Mouse (Mus musculus) myocyte (in vitro differentiated cells): ENCODE measurements at regions not wholly inside any gene's neighbourhood (a gene's known extent, or its start where the extent isn't known, plus 50 kb on each side); places are given as distances from the start of the nearest gene placed in this dataset.

ENCODE experiments used
- H3K27me3 ChIP-seq: one replicate; pipeline ENCODE4 v1.6.1; 2011; ENCODE audit not compliant: control insufficient read depth, insufficient read depth, insufficient read length
- H3K36me3 ChIP-seq: one replicate; pipeline ENCODE4 v1.6.1; 2011; ENCODE audit not compliant: control insufficient read depth, insufficient read depth
- H3K4me2 ChIP-seq: one replicate; pipeline ENCODE4 v1.6.1; 2011; ENCODE audit warnings: low read depth, control low read depth
- H3K4me3 ChIP-seq: one replicate; pipeline ENCODE4 v1.5.1; 2011; ENCODE audit warnings: mild to moderate bottlenecking, control low read depth, moderate library complexity
- H3K79me2 ChIP-seq: one replicate; pipeline ENCODE4 v1.6.1; 2011; ENCODE audit not compliant: control insufficient read depth, insufficient read depth
- H3ac ChIP-seq: one replicate; pipeline ENCODE4 v1.6.1; 2011; ENCODE audit not compliant: control insufficient read depth, insufficient read length
- CEBPB ChIP-seq: IDR thresholded peaks from 2 replicates; pipeline ENCODE4 v1.6.1; 2011; ENCODE audit warnings: mild to moderate bottlenecking, moderate library complexity; ENCODE audit not compliant: poor library complexity, insufficient read depth, severe bottlenecking
- E2F4 ChIP-seq: IDR thresholded peaks from one replicate; pipeline ENCODE4 v1.6.1; 2011; ENCODE audit warnings: mild to moderate bottlenecking, control low read depth, moderate library complexity; ENCODE audit not compliant: insufficient read depth
- MAX ChIP-seq: IDR thresholded peaks from one replicate; pipeline ENCODE4 v1.6.1; 2011; ENCODE audit warnings: low read depth, mild to moderate bottlenecking, control low read depth
- MYOD1 ChIP-seq, 3 experiments: IDR thresholded peaks; one replicate each; pipeline ENCODE4 v1.6.1; 2011; ENCODE audit warnings: control low read depth in 2 of 3, low read depth in 2 of 3, mild to moderate bottlenecking in 2 of 3, moderate library complexity in 1 of 3; ENCODE audit not compliant: insufficient read length in 2 of 3, control insufficient read depth in 1 of 3
- MYOG ChIP-seq, 3 experiments: IDR thresholded peaks; one replicate each; pipeline ENCODE4 v1.6.1; 2011; ENCODE audit warnings: control low read depth in 2 of 3, low read depth in 2 of 3, mild to moderate bottlenecking in 2 of 3; ENCODE audit not compliant: insufficient read length in 2 of 3, control insufficient read depth in 1 of 3, insufficient read depth in 1 of 3
- POLR2A ChIP-seq: IDR thresholded peaks from one replicate; pipeline ENCODE4 v1.6.1; 2011; ENCODE audit warnings: low read depth, mild to moderate bottlenecking, control low read depth, moderate library complexity; ENCODE audit not compliant: insufficient read length
- POLR2AphosphoS2 ChIP-seq: IDR thresholded peaks from one replicate; pipeline ENCODE4 v1.6.1; 2011; ENCODE audit warnings: low read depth, control low read depth; ENCODE audit not compliant: insufficient read length
- REST ChIP-seq: IDR thresholded peaks from one replicate; pipeline ENCODE4 v1.6.1; 2011; ENCODE audit warnings: mild to moderate bottlenecking, control low read depth, moderate library complexity; ENCODE audit not compliant: insufficient read depth, insufficient read length
- SRF ChIP-seq: IDR thresholded peaks from one replicate; pipeline ENCODE4 v1.6.1; 2011; ENCODE audit warnings: low read depth; ENCODE audit not compliant: control insufficient read depth, insufficient read length
- TCF12 ChIP-seq: IDR thresholded peaks from one replicate; pipeline ENCODE4 v1.6.1; 2011; ENCODE audit warnings: mild to moderate bottlenecking, control low read depth; ENCODE audit not compliant: poor library complexity, insufficient read depth, severe bottlenecking
- TCF3 ChIP-seq: IDR thresholded peaks from one replicate; pipeline ENCODE4 v1.6.1; 2011; ENCODE audit warnings: low read depth, control low read depth; ENCODE audit not compliant: insufficient read length
- USF1 ChIP-seq: IDR thresholded peaks from one replicate; pipeline ENCODE4 v1.6.1; 2011; ENCODE audit warnings: low read depth, mild to moderate bottlenecking, control low read depth, moderate library complexity

- no peaks in the 10 kb centered on the region for H3K79me2 ChIP-seq
Observed at GRCm38 (mm10) chr16:49980178-49980646, 179.9 kb downstream of the Cd47 start.

GRCm38 (mm10) chr16:49982180-49982579 is 181.8 kb downstream of the Cd47 start:
- H3ac ChIP-seq: no peak overlapping the region
- no peaks in the 10 kb centered on the region for H3K79me2 ChIP-seq
- no peak for TF ChIP-seq TCF12
- no peak for TF ChIP-seq USF1
- no peak for TF ChIP-seq POLR2A
- no peak for TF ChIP-seq CEBPB
- no peak for TF ChIP-seq REST
- TF ChIP-seq TCF3: no peak
- TF ChIP-seq MAX: no peak
- TF ChIP-seq POLR2AphosphoS2: no peak
- no peak for TF ChIP-seq MYOD1 (IDR thresholded peaks at IDR 0.05; ENCODE audit: control insufficient read depth in 1 of 3, insufficient read length in 2 of 3, low read depth in 2 of 3)
- no peak for TF ChIP-seq MYOG (IDR thresholded peaks at IDR 0.05; ENCODE audit: control insufficient read depth in 1 of 3, insufficient read depth in 1 of 3, insufficient read length in 2 of 3, low read depth in 2 of 3)
- TF ChIP-seq SRF: no peak
- no peak for TF ChIP-seq E2F4
- H3K4me2 ChIP-seq: no peak overlapping the region
- no peaks in the 10 kb centered on the region for H3K27me3 ChIP-seq
- no peak overlapping the region for H3K4me3 ChIP-seq
- H3K36me3 ChIP-seq: no peaks in the 10 kb centered on the region

More at GRCm38 (mm10) chr16:49980178-49980646, 179.9 kb downstream of the Cd47 start:
- no peak overlapping the region for H3ac ChIP-seq
- no peak overlapping the region for H3K4me3 ChIP-seq
- no peak for TF ChIP-seq USF1
- no peak for TF ChIP-seq CEBPB
- no peak for TF ChIP-seq SRF
- TF ChIP-seq REST: no peak
- no peak for TF ChIP-seq POLR2A
- no peak for TF ChIP-seq MYOG (IDR thresholded peaks at IDR 0.05; ENCODE audit: control insufficient read depth in 1 of 3, insufficient read depth in 1 of 3, insufficient read length in 2 of 3, low read depth in 2 of 3)
- TF ChIP-seq TCF12: no peak
- no peak for TF ChIP-seq POLR2AphosphoS2
- no peak for TF ChIP-seq MYOD1 (IDR thresholded peaks at IDR 0.05; ENCODE audit: control insufficient read depth in 1 of 3, insufficient read length in 2 of 3, low read depth in 2 of 3)
- no peak for TF ChIP-seq MAX
- no peak for TF ChIP-seq E2F4
- TF ChIP-seq TCF3: no peak
- H3K4me2 ChIP-seq: no peak overlapping the region
- H3K36me3 ChIP-seq: no peaks in the 10 kb centered on the region
- no peaks in the 10 kb centered on the region for H3K27me3 ChIP-seq

GRCm38 (mm10) chr16:49985082-49986076 is 185.0 kb downstream of the Cd47 start:
- TF ChIP-seq POLR2AphosphoS2 (no peak), USF1 (no peak), REST (no peak), MYOG (IDR thresholded peaks at IDR 0.05; ENCODE audit: control insufficient read depth in 1 of 3, insufficient read depth in 1 of 3, insufficient read length in 2 of 3, low read depth in 2 of 3) (no peak), MAX (no peak), TCF12 (no peak), POLR2A (no peak), TCF3 (no peak), E2F4 (no peak), SRF (no peak), MYOD1 (IDR thresholded peaks at IDR 0.05; ENCODE audit: control insufficient read depth in 1 of 3, insufficient read length in 2 of 3, low read depth in 2 of 3) (no peak), CEBPB (no peak)
- H3K36me3 ChIP-seq: no peaks in the 10 kb centered on the region
- H3ac ChIP-seq: no peak overlapping the region
- H3K4me3 ChIP-seq: no peak overlapping the region
- no peaks in the 10 kb centered on the region for H3K27me3 ChIP-seq
- H3K4me2 ChIP-seq: no peak overlapping the region
- no peaks in the 10 kb centered on the region for H3K79me2 ChIP-seq

- no peaks in the 10 kb centered on the region for H3K27me3 ChIP-seq
- H3K4me3 ChIP-seq: no peak overlapping the region
- no peak for TF ChIP-seq TCF12
- no peak for TF ChIP-seq POLR2AphosphoS2
- no peak for TF ChIP-seq E2F4
- no peak for TF ChIP-seq MYOD1 (IDR thresholded peaks at IDR 0.05; ENCODE audit: control insufficient read depth in 1 of 3, insufficient read length in 2 of 3, low read depth in 2 of 3)
- TF ChIP-seq USF1: no peak
- no peak for TF ChIP-seq TCF3
- TF ChIP-seq SRF: no peak
- TF ChIP-seq MAX: no peak
- TF ChIP-seq POLR2A: no peak
- no peaks in the 10 kb centered on the region for H3K36me3 ChIP-seq
- no peak overlapping the region for H3ac ChIP-seq
- H3K79me2 ChIP-seq: no peaks in the 10 kb centered on the region
- no peak overlapping the region for H3K4me2 ChIP-seq
Observed at GRCm38 (mm10) chr16:49986954-49987353, 186.6 kb downstream of the Cd47 start.
